10 mouse cellular contexts compared by ENCODE assay signal in genomic region chr7:51979271-51979670, GRCm38 (mm10). TPM values are rescaled to one million over a fixed set of nuclear protein-coding genes. Genes with fewer than 3 reads are reported as not detected.
DNase-seq lines count a peak whose midpoint lies in the region; TF ChIP-seq lines count a peak whose summit lies in the region.
"Had no signal": no experiment of that assay in that cellular context is flagged by ENCODE, and none has a peak within 500 bp of the region (broad histone marks: within the 10 kb centered on the region; RNA-seq: fewer than 3 reads in every experiment).

No protein-coding gene starts in this region.

- no peak overlapping the region for H3K27ac ChIP-seq in gastrocnemius, adult 2 months
- no peak overlapping the region for H3K27ac ChIP-seq in small intestine, adult 2 months (ENCODE audit: insufficient read depth, low read depth, low read length)
- H3K27ac ChIP-seq in hindbrain, embryonic 10.5 days, result no peak overlapping the region
- H3K27ac ChIP-seq: forebrain, embryonic 12.5 days had no signal

- no peak overlapping the region for H3K4me3 ChIP-seq in gastrocnemius, adult 2 months
- H3K4me3 ChIP-seq in small intestine, adult 2 months (ENCODE audit: low read depth, low read length), result no peak overlapping the region
- no peak overlapping the region for H3K4me3 ChIP-seq in hindbrain, embryonic 10.5 days
- H3K4me3 ChIP-seq: forebrain, embryonic 12.5 days; megakaryocyte, embryonic 14.5 days had no signal

- DNase-seq in gastrocnemius, adult 2 months, result no peak
- no peak for DNase-seq in gastrocnemius, postnatal 25 days
- peak; percentile 4 for DNase-seq in lung, postnatal 14 days
- DNase-seq in lung, postnatal 4 days, result no peak
- DNase-seq in brain, adult 2 months (ENCODE audit: low read depth, low spot score), result peak; percentile 58
- no peak for DNase-seq in hindbrain, embryonic 10.5 days (ENCODE audit: low spot score)
- no peak for DNase-seq in gastrocnemius, adult 8-10 months (ENCODE audit: low spot score in 2 of 2)

- 55% methylated on average over 5 of the region's 5 CpGs for WGBS in small intestine, adult 2 months
- 41% methylated on average over 5 of the region's 5 CpGs for WGBS in hindbrain, embryonic 10.5 days

- H3K27me3 ChIP-seq in small intestine, adult 2 months (ENCODE audit: control insufficient read depth, insufficient read depth, low read length), result no peaks in the 10 kb centered on the region
- no peaks in the 10 kb centered on the region for H3K27me3 ChIP-seq in hindbrain, embryonic 10.5 days (ENCODE audit: insufficient read depth, poor library complexity, severe bottlenecking)
- H3K27me3 ChIP-seq: forebrain, embryonic 12.5 days; megakaryocyte, embryonic 14.5 days had no signal

- H3K9me3 ChIP-seq in hindbrain, embryonic 10.5 days, result no peaks in the 10 kb centered on the region
- H3K9me3 ChIP-seq: forebrain, embryonic 12.5 days; megakaryocyte, embryonic 14.5 days had no signal

- H3K36me3 ChIP-seq in small intestine, adult 2 months (ENCODE audit: control insufficient read depth, insufficient read depth, low read length), result no peaks in the 10 kb centered on the region
- no peaks in the 10 kb centered on the region for H3K36me3 ChIP-seq in hindbrain, embryonic 10.5 days
- H3K36me3 ChIP-seq: forebrain, embryonic 12.5 days had no signal

- no peak for TF ChIP-seq POLR2A in small intestine, adult 2 months (IDR thresholded peaks at IDR 0.05; ENCODE audit: low read depth, low read length)

- no peaks in the 10 kb centered on the region for H3K4me1 ChIP-seq in small intestine, adult 2 months (ENCODE audit: control insufficient read depth, insufficient read depth, insufficient read length, low read length)
- H3K4me1 ChIP-seq in hindbrain, embryonic 10.5 days (replicated peaks), result no peaks in the 10 kb centered on the region

- peak; percentile 57 for TF ChIP-seq CTCF in gastrocnemius, adult 2 months (IDR thresholded peaks at IDR 0.05)
- TF ChIP-seq CTCF in small intestine, adult 2 months (IDR thresholded peaks at IDR 0.05; ENCODE audit: extremely low read depth, insufficient read length, insufficient replicate concordance, low read depth, low read length), result peak; percentile 20; the same call in 1 of the 2 replicates

- intact Hi-C loops in gastrocnemius, adult 2 months (cut with DNase I), result no loop called here

RNA-seq across cellular contexts. Expression of gene Svip, which starts 26.5 kb away (rescaled TPM):
- total RNA-seq in gastrocnemius, adult 2 months (2021), result 10 to 100 TPM; 22.2 to 22.3 TPM
- 10 to 100 TPM; 12.4 to 14.9 TPM for total RNA-seq in gastrocnemius, postnatal 25 days (2021)
- polyA plus RNA-seq in small intestine, adult 2 months (2012; rRNA removed), result 1.1 and 1.8 TPM in 2 replicates
- 12.0 and 12.3 TPM in 2 replicates for polyA plus RNA-seq in hindbrain, embryonic 10.5 days (2016; fragmentation: Nextera tagmentation; extraction: Ambion mirVana)
- total RNA-seq in gastrocnemius, adult 8-10 months (2022), result 10 to 100 TPM; 22.3 to 27.3 (median 24.6) TPM

RNA-seq across cellular contexts. Expression of gene 1700015G11Rik, which starts 36.3 kb away (rescaled TPM):
- not detected for total RNA-seq in gastrocnemius, adult 2 months (2021)
- not detected for total RNA-seq in gastrocnemius, postnatal 25 days (2021)
- not detected in 2 replicates for polyA plus RNA-seq in small intestine, adult 2 months (2012; rRNA removed)
- not detected in 2 replicates for polyA plus RNA-seq in hindbrain, embryonic 10.5 days (2016; fragmentation: Nextera tagmentation; extraction: Ambion mirVana)
- total RNA-seq in gastrocnemius, adult 8-10 months (2022), result not detected
- polyA plus RNA-seq: forebrain, embryonic 12.5 days had no signal

Comparison
In these comparisons a context has a peak if more than half of its experiments do, and no peak if none do; other contexts are left out.
1. DNase-seq: peak in lung, postnatal 14 days (single experiment) and brain, adult 2 months (single experiment); none in gastrocnemius, adult 2 months (single experiment), gastrocnemius, postnatal 25 days (single experiment), lung, postnatal 4 days (0 of 2), hindbrain, embryonic 10.5 days (single experiment) and gastrocnemius, adult 8-10 months (0 of 2).